Mouse (Mus musculus): ENCODE measurements around the gene Arhgdia. TPM values are rescaled to one million over a fixed set of nuclear protein-coding genes. Genes with fewer than 3 reads are reported as not detected.

Arhgdia gene
- polyA plus RNA-seq (2017; shearing (Covaris generic)), result 768 TPM

DNA sequence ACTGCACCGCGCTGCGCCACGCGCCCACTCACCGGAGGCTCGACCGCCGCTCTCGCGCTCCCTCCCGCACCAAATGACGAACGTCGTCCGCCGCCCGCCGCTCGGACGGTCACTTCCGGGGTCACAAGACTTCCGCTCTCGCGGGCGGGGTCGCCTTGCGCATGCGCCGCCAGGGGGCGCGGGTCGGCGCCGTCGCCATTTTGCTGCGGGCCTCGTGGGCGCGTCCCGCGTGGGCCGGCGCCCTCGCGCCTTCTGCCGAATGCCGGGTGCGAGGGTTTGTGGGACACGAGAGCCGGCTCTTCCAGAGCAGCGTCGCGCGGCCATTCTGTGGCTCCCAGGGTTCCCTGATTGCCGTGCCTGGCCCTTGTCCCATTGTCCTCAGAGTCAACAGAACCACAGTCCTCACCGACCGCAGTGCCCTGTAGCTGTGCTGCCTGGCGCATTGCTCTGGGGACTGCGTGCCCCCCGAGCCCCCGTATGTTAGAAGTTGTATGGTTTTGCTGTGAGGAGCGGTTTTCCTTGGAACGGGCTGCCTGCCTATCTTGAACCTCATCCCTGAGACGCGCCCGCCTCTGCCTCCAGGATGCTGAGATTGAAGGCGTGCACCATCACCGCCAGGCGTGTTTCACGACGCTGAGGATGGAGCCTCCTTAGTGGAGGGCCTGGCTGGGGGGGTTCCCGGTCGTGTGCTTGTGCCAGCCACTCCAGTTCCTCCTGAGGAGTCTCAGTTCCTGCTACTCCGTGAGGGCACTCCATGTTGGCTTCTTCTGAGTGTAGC is at the start of gene Arhgdia:
Arhgdia (minus strand) TSS at position 135 of the 778 bp plus-strand sequence.

DNA sequence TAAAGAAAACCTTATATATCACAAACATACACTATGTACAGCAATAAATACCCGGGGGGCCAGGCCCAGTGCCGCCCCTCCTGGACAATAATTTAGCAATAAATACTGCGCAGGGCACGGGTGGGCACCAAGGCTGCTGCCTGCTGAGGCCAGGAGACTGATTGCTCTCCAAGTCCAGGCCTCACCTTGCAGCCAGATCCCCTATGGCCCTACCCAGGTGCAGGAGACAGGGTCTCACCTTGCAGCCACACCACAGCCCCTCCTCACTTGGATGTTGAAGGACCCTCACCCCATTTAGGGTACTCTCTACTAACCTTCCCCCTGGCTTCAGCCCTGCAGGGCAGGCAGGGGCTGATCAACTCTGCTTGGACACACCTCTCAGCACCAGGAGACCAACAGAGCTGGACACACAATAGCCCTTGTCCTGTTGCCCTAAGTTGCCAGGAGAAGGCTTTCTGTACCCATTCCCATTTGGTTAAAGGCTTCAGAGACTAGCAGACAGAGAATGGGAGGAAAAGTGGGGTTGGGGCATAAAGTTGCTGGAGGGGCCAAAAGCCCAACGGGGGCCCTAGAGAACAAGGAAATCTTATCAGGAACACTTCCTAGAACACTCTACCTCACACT is 43.8 kb upstream of the Arhgdia start, which contains the start of gene Sirt7:
Sirt7 (minus strand) TSS at position 89 of the 624 bp plus-strand sequence.

DNA sequence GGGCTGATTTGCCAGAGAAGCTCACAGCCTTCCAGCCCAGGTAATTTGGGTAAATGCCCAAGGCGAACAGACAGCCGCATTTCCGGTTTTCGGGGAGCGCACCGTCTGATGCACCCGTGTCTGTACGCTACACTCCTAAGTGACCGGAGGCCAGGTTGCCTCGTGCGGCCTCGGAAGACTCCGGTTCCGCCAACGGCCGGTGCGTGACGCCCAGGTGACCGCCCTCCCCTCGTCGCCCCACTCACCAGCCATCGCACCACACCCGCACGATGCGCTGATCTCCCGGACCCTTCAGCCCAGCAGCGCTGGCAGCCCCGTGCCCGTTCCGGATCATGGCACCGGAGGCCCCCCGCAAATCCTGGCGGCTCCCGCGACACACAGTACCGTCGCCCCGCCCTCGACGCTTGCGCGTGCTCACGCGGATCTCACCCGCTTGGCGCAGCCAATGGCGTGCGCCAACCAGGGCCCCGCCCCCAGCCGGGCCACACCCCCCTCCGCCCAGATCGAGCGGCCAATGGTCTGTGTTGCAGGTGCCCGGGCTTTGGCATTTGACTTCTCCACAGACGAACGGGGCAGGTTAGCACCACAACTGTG is 36.2 kb upstream of the Arhgdia start, which contains the start of gene Pcyt2:
Pcyt2 (minus strand) TSS at position 418 of the 594 bp plus-strand sequence.

DNA sequence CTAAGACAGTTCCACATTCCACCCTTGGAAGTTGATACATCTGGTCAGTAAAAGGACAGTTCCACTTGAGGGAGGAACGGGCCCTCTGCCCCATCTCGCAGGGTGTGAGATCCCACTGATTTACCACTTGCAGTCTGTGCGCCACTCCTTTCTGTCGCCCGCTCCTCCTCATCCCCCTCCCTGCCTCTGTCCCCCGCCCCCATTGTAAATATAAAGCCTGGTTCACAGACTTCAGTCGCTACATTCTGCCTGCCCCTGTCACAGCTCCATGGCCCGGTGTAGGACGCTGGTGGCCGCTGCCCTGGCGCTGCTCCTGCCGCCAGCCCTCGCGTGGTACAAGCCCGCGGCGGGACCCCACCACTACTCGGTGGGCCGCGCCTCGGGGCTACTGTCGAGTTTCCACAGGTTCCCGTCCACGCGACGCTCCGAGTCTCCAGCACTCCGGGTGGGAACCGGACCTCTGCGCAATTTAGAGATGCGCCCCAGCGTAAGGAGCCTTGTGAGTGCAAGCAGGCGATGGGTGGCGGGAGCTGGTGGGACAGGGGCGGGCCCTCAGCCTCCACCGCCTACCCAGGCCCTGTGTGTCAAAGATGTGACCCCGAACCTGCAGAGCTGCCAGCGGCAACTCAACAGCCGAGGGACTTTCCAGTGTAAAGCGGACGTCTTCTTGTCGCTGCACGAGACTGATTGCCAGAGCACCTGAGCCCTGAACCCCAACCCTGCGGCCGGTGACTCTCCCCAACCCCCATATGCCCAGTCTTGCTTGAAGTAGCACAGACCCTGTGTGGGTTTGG is 27.0 kb upstream of the Arhgdia start, which contains the start of gene Npb:
Npb (plus strand) TSS at position 237 of the 794 bp plus-strand sequence.

DNA sequence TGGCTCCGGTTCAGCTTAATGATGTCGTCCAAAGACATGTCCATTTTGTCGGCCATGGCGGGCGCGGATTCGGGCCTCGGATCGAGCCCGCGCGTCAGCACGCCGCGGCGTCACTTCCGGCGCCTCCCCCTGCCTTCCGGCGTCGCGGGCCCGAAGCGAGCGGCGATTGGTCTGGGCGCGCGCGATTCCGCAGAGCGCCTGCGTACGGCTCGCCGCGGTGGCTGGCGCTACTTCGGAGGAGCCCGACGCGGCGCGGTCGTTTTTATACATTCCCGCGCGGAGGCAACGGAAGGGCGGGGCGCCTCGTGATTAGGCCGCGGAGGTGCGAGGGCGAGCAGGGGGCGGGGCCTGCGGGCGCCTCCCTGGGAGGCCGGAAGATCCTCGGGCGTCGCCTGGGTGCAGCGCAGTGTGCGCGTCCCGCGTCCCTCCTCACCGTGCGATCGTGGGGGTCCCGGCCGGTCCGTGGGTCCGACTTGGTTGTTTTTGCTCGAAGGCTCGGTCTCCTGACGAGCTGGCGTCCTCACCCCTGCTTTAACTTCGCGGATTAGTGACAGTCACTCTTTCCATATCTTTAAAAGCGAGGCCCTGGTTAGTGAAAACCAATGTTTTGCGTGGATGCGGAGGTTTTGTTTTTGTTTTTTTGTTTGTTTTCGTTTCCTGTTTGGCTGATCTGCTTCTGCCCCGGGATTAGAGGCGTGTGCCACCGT is 17.0 kb upstream of the Arhgdia start, which contains the start of the genes Alyref and Anapc11:
Alyref (minus strand) TSS at position 83 of the 707 bp plus-strand sequence.
Anapc11 (plus strand) TSS at position 139 of the 707 bp plus-strand sequence.

DNA sequence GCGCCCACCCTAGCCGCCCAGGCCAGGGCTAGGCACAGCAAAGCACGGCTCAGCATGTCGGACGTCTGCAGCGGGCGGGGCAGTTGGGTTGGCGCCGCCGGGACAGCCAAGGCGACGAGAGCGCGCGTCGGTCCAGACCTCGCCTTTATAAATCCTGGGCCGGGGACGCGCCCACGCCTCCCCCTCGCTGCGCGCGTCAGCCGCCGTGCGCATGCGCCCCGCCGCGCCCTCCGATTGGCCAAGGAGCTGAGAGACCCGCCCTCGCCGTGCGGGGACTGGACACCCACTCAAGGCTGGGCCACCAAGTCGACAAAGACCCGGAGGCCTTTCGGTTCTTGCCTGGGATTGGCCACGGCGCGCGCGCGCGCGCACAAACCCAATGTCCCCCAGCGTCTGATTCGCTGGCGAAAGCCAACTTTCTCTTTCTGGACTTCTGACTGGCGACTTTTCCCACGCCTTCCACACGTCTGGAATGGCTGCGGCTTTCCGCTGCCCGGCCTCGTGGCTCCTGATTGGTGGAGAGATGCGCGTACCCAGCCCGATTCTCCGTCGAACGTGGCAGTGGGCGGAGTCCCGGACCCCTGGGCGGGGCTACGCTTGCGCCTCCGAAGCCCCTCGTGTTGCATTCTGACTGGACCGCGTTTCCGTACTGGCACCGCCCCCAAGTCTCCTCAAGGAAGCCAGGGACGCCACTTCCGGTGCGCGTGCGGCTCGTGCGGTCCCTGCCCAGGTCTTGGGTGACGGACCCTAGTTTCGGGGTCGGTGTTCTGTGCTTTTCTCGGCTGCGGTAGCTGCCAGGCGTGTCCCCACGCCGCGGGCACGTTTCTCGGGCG is 8.5 kb downstream of the Arhgdia start, which contains the start of gene P4hb:
P4hb (minus strand) TSS at position 502 of the 833 bp plus-strand sequence.

DNA sequence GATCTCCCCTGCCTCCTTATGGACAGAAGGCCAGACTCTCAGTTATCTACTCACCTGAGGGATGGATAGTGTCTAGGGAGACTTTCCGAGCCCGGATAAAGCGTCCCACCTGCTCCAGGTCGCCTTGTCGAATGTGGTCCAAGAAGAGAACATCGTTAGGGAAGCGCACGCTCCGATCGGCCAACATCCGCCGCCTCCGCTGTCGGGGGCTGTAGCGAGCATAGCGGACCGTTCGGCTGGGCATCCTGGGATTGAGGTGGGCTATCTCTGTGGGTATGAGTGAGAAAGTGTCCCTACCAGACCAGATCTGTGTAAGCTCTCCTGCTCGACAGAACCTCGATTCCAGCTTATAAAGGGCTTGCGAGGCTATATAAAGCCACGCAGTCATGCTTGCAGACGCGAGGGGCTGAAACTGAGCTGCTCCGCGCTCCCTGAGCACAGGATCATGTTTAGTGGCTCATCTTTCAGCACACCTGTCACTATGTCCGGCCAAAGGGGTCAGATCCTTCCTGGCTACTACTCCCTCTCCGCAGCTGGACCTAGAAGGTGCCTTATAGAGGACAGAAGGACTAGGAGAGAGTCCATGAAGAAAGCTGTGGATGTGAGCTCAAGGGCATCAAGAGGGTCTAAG is 30.5 kb downstream of the Arhgdia start, which contains the start of gene Ppp1r27:
Ppp1r27 (minus strand) TSS at position 323 of the 631 bp plus-strand sequence.

DNA sequence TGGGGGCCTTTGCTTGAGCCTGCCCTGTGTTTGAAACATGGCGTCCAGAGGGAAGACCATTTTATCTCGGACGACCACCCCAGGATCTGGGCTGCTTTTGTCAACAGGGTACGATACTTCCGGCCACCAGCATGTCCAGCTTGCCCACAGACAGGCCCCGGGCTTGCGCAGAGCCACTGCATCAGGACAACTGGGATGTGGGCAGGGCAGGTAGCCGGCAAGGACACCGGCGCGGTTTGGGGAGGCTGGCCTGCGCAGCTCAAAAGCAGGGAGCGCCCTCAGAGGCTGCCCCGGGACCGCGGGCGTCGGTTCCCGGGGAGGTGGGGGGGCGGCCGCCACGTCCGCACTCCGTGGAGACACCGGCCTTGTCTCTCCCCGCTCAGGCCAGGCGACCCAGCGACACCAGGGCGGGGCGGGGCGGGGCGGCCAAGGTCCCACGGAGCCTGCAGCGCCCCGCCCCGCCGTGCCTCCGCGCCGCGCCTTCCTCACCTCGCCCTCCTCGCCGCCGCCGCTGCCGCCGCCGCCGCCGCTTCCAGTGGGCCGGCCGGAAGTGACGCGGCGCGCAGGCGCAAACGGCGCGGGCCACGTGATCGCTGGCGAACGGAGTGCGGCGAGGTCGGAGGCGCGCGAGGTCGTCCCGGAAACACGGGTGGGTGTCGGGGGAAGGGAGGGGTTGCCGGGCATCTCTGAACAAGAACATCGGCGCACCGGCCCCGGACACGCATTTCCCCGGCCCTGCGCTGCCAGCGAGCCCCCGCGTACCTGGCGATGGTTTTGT is 32.1 kb downstream of the Arhgdia start, which contains the start of gene Mcrip1:
Mcrip1 (minus strand) TSS at position 560 of the 778 bp plus-strand sequence.

DNA sequence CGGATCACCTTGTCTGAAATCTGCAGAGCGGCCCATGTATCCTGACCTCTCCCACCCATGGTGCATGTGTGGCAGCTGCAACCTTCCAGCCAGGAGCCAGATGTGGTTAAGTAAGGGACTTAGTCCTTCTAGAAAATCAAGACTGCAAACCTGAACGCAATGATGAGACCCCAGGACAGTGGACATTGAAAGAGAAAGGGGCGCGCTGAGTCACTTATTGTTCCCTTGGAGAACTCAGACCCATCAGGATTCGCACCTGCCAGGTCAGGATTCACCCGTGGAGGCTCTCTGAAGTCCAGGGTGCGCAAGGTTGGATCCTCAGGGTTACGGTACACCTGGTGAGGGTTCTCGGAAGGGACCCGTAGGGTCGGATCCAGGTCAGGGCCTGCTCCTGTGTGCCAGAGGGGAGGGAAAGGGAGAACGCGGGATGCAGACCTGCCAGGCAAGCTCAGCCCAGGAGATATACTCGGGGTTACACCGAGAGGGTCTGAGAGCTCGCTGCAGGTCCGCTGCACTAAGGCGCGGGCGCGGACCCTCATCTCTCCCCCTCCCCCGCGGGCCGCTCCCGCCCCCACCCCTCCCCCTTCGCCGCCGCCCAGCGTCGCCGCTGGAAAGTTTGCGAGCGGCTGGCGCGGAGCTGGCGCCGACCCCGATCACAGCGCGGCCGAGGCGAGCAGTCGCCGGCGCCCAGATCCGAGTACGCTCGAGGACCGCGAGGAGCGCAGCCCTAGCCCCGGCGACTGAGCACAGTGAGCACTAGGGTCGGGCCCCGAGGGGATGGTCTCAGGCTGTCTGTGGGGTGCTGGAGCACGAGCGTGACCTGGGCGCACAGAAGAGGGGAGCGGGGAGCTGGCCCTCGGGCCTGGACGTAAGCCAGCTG is 51.1 kb downstream of the Arhgdia start, which contains the start of gene Gcgr:
Gcgr (plus strand) TSS at position 615 of the 880 bp plus-strand sequence.

Other genes starting within 250 kb of the Arhgdia start
- gene Actg1, start 233.1 kb downstream of the Arhgdia start, polyA plus RNA-seq (2017; shearing (Covaris generic)), result 2,851 TPM
- 0.22 TPM for gene Fscn2, start 220.1 kb downstream of the Arhgdia start, polyA plus RNA-seq (2017; shearing (Covaris generic))
- gene Faap100, start 202.9 kb downstream of the Arhgdia start, polyA plus RNA-seq (2017; shearing (Covaris generic)), result 24.0 TPM
- gene Nploc4, start 143.9 kb downstream of the Arhgdia start, polyA plus RNA-seq (2017; shearing (Covaris generic)), result 50.4 TPM
- not detected for gene Tspan10, start 139.0 kb downstream of the Arhgdia start, polyA plus RNA-seq (2017; shearing (Covaris generic))
- 0.60 TPM for gene Pde6g, start 128.1 kb downstream of the Arhgdia start, polyA plus RNA-seq (2017; shearing (Covaris generic))
- gene Oxld1, start 123.6 kb downstream of the Arhgdia start, polyA plus RNA-seq (2017; shearing (Covaris generic)), result 3.9 TPM
- gene Ccdc137, start 123.5 kb downstream of the Arhgdia start, polyA plus RNA-seq (2017; shearing (Covaris generic)), result 25.7 TPM
- gene Arl16, start 114.0 kb downstream of the Arhgdia start, polyA plus RNA-seq (2017; shearing (Covaris generic)), result 11.9 TPM
- gene Mrpl12, start 97.0 kb downstream of the Arhgdia start, polyA plus RNA-seq (2017; shearing (Covaris generic)), result 29.6 TPM
- gene Slc25a10, start 89.8 kb downstream of the Arhgdia start, polyA plus RNA-seq (2017; shearing (Covaris generic)), result 7.6 TPM
- gene Gcgr, start 50.9 kb downstream of the Arhgdia start, polyA plus RNA-seq (2017; shearing (Covaris generic)), result not detected
- 59.6 TPM for gene Mcrip1, start 31.9 kb downstream of the Arhgdia start, polyA plus RNA-seq (2017; shearing (Covaris generic))
- not detected for gene Ppp1r27, start 30.5 kb downstream of the Arhgdia start, polyA plus RNA-seq (2017; shearing (Covaris generic))
- gene P4hb, start 8.4 kb downstream of the Arhgdia start, polyA plus RNA-seq (2017; shearing (Covaris generic)), result 172 TPM
- gene Alyref, start 16.7 kb upstream of the Arhgdia start, polyA plus RNA-seq (2017; shearing (Covaris generic)), result 279 TPM
- gene Anapc11, start 16.8 kb upstream of the Arhgdia start, polyA plus RNA-seq (2017; shearing (Covaris generic)), result 67.7 TPM
- not detected for gene Npb, start 26.9 kb upstream of the Arhgdia start, polyA plus RNA-seq (2017; shearing (Covaris generic))
- 135 TPM for gene Pcyt2, start 36.3 kb upstream of the Arhgdia start, polyA plus RNA-seq (2017; shearing (Covaris generic))
- 155 TPM for gene Sirt7, start 43.6 kb upstream of the Arhgdia start, polyA plus RNA-seq (2017; shearing (Covaris generic))
- 31.8 TPM for gene Mafg, start 52.0 kb upstream of the Arhgdia start, polyA plus RNA-seq (2017; shearing (Covaris generic))
- gene Pycr1, start 62.1 kb upstream of the Arhgdia start, polyA plus RNA-seq (2017; shearing (Covaris generic)), result 0.44 TPM
- gene Myadml2, start 66.5 kb upstream of the Arhgdia start, polyA plus RNA-seq (2017; shearing (Covaris generic)), result not detected
- not detected for gene Notum, start 79.6 kb upstream of the Arhgdia start, polyA plus RNA-seq (2017; shearing (Covaris generic))
- 111 TPM for gene Aspscr1, start 91.3 kb upstream of the Arhgdia start, polyA plus RNA-seq (2017; shearing (Covaris generic))
- gene Cenpx, start 132.1 kb upstream of the Arhgdia start, polyA plus RNA-seq (2017; shearing (Covaris generic)), result 85.8 TPM
- 52.6 TPM for gene Lrrc45, start 132.3 kb upstream of the Arhgdia start, polyA plus RNA-seq (2017; shearing (Covaris generic))
- gene Rac3, start 139.8 kb upstream of the Arhgdia start, polyA plus RNA-seq (2017; shearing (Covaris generic)), result not detected
- gene Dcxr, start 145.7 kb upstream of the Arhgdia start, polyA plus RNA-seq (2017; shearing (Covaris generic)), result 5.4 TPM
- gene Cbr2, start 150.5 kb upstream of the Arhgdia start, polyA plus RNA-seq (2017; shearing (Covaris generic)), result not detected
- gene Hmga1b, start 181.2 kb upstream of the Arhgdia start, polyA plus RNA-seq (2017; shearing (Covaris generic)), result 9.5 TPM
- 29.1 TPM for gene Rfng, start 202.6 kb upstream of the Arhgdia start, polyA plus RNA-seq (2017; shearing (Covaris generic))
- gene Gps1, start 202.6 kb upstream of the Arhgdia start, polyA plus RNA-seq (2017; shearing (Covaris generic)), result 70.8 TPM
- 42.8 TPM for gene Dus1l, start 214.8 kb upstream of the Arhgdia start, polyA plus RNA-seq (2017; shearing (Covaris generic))
- 39.2 TPM for gene Fasn, start 242.9 kb upstream of the Arhgdia start, polyA plus RNA-seq (2017; shearing (Covaris generic))